Mouse (Mus musculus) cerebellum, postnatal 25 days (tissue): ENCODE measurements around the gene Il2ra.

Experiments
- DNase-seq, 2 experiments: peaks; one replicate each; pipeline ENCODE4 v3.0.0; 2021; ENCODE audit warnings: mixed read lengths in 2 of 2

Gene Il2ra

GRCm38 (mm10) chr2:11706030-11706745 is 63.6 kb downstream of the Il2ra start:
- no peak for DNase-seq

- DNase-seq: no peak
Measured at GRCm38 (mm10) chr2:11706746-11707065, 64.1 kb downstream of the Il2ra start.

GRCm38 (mm10) chr2:11708538-11708937 is 65.9 kb downstream of the Il2ra start:
- no peak for DNase-seq

- DNase-seq: peak in 1 of 2 experiments; percentile 14
Measured at GRCm38 (mm10) chr2:11710101-11710500, 67.5 kb downstream of the Il2ra start.

GRCm38 (mm10) chr2:11712483-11712990 is 69.9 kb downstream of the Il2ra start:
- no peak for DNase-seq

- DNase-seq: no peak
Measured at GRCm38 (mm10) chr2:11713021-11713420, 70.4 kb downstream of the Il2ra start.

GRCm38 (mm10) chr2:11714535-11714934 is 71.9 kb downstream of the Il2ra start:
- no peak for DNase-seq

- no peak for DNase-seq
Measured at GRCm38 (mm10) chr2:11718573-11718972, 76.0 kb downstream of the Il2ra start.

GRCm38 (mm10) chr2:11722564-11722963 is 80.0 kb downstream of the Il2ra start:
- no peak for DNase-seq

- DNase-seq: no peak
Measured at GRCm38 (mm10) chr2:11727574-11727973, 85.0 kb downstream of the Il2ra start.

- DNase-seq: no peak
Measured at GRCm38 (mm10) chr2:11729091-11729490, 86.5 kb downstream of the Il2ra start.

GRCm38 (mm10) chr2:11732978-11733377 is 90.4 kb downstream of the Il2ra start:
- DNase-seq: no peak

- DNase-seq: no peak
Measured at GRCm38 (mm10) chr2:11735853-11736252, 93.2 kb downstream of the Il2ra start.

- DNase-seq: no peak
Measured at GRCm38 (mm10) chr2:11738794-11739193, 96.2 kb downstream of the Il2ra start.

- DNase-seq: no peak
Measured at GRCm38 (mm10) chr2:11739516-11740051, 97.0 kb downstream of the Il2ra start.
